Mouse (Mus musculus) lung, embryonic 14.5 days (tissue): ENCODE data around the gene Pde4d. TPM values are rescaled to one million over a fixed set of nuclear protein-coding genes. Genes with fewer than 3 reads are reported as not detected.
A peak's percentile ranks its signal among the peaks of the same experiment; 100 is the strongest.

ENCODE experiments used
- ATAC-seq: fragments of 200-750 bp; cut with Nextera tagmentation; 2 replicates; pipeline ENCODE4 v1.8.0; 2017; ENCODE audit warnings: mild to moderate bottlenecking, moderate TSS enrichment, moderate library complexity; ENCODE audit not compliant: insufficient read depth
- DNase-seq: peaks from one replicate; pipeline ENCODE4 v3.0.0-alpha.2; 2015
- H3K27ac ChIP-seq: fragments of 300-500 bp; sonication (generic); 2 replicates; pipeline ENCODE4 v1.5.1; 2014; ENCODE audit warnings: low read depth, mild to moderate bottlenecking, moderate library complexity
- H3K27me3 ChIP-seq: fragments of 300-500 bp; sonication (generic); 2 replicates; pipeline ENCODE4 v1.6.1; 2014; ENCODE audit warnings: low read length, control low read depth; ENCODE audit not compliant: insufficient read depth
- H3K36me3 ChIP-seq: fragments of 300-500 bp; sonication (generic); 2 replicates; pipeline ENCODE4 v1.6.1; 2014; ENCODE audit warnings: control low read depth; ENCODE audit not compliant: insufficient read depth
- H3K4me1 ChIP-seq: fragments of 300-500 bp; sonication (generic); 2 replicates; pipeline ENCODE4 v1.6.1; 2014; ENCODE audit warnings: antibody characterized with exemption, control low read depth; ENCODE audit not compliant: insufficient read depth
- H3K4me2 ChIP-seq: fragments of 300-500 bp; sonication (generic); 2 replicates; pipeline ENCODE4 v1.6.1; 2014; ENCODE audit warnings: mild to moderate bottlenecking
- H3K4me3 ChIP-seq: fragments of 300-500 bp; sonication (generic); 2 replicates; pipeline ENCODE4 v1.5.1; 2014; ENCODE audit warnings: low read depth, low read length
- H3K9ac ChIP-seq: fragments of 300-500 bp; sonication (generic); 2 replicates; pipeline ENCODE4 v1.6.1; 2014
- H3K9me3 ChIP-seq: fragments of 300-500 bp; sonication (generic); 2 replicates; pipeline ENCODE4 v1.6.1; 2016; ENCODE audit warnings: low read depth, low read length, control low read depth
- CTCF ChIP-seq: IDR thresholded peaks from 2 replicates; pipeline ENCODE4 v1.5.1; 2016; ENCODE audit warnings: antibody characterized with exemption, low read depth
- WGBS: fragments of 180-500 bp; shearing (Covaris S2); extraction: QIAGEN DNeasy Blood & Tissue Kit; methylation state at CpG from one replicate; pipeline ENCODE4 v1.1.7; 2014; 5-methylcytosine and 5-hydroxymethylcytosine counted together
- microRNA counts: library from miRNA; unstranded; fragments of <30 nt; microRNA quantifications from one replicate; lab custom pipeline; 2016
- microRNA-seq: library from miRNA; unstranded; fragments of <30 nt; microRNA quantifications from one replicate; pipeline ENCODE4, GENCODE M21; 2016; ENCODE audit warnings: borderline number of aligned reads
- polyA plus RNA-seq: library from polyadenylated mRNA; unstranded; fragments of >200 nt; fragmentation: Nextera tagmentation; extraction: Ambion mirVana; gene quantifications from 2 replicates; pipeline ENCODE4 v1.2.1, GENCODE M21; 2014

The Pde4d gene
- polyA plus RNA-seq, 1 experiment from 2014 or later = 16.2 TPM

DNA sequence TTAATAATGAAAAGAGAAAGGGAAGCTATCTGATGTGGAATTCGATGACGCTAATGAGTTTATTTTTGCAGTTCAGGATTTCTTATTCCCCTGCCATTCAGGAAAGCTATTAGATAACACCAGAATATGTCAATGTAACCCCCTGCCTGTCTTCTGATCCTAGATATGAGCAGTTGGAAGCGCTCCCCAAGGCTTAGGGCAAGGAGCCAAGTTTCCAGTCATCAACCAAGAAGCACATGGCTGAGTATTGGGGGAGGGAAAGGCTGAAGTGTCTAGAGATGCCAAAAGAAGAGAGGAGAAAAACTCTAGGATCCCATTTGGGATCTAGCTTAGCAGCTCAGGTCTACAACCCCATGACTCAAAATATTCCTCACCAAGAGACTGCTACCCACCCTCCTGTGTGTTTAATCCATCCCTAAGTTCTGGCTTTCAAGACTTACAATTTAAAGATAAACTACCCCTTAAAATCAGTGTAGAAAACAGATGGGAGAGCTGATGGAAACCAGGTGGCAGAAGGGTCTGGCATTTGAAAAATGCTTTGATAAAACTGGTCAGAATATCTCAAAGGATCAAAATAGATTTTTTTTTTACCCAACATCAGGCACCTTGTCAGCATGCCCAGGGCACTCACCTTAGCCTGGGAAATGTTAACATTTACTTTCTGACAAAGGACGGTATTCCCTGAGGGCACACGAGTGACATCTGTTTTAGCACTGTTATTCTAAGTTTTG, 1543.2 kb downstream of the Pde4d start:
- DNase-seq (peak; percentile 94), ATAC-seq (peak; percentile 85; the same call in 1 of the 2 replicates)
- WGBS = 31% methylated on average over 5 of the region's 5 CpGs

DNA sequence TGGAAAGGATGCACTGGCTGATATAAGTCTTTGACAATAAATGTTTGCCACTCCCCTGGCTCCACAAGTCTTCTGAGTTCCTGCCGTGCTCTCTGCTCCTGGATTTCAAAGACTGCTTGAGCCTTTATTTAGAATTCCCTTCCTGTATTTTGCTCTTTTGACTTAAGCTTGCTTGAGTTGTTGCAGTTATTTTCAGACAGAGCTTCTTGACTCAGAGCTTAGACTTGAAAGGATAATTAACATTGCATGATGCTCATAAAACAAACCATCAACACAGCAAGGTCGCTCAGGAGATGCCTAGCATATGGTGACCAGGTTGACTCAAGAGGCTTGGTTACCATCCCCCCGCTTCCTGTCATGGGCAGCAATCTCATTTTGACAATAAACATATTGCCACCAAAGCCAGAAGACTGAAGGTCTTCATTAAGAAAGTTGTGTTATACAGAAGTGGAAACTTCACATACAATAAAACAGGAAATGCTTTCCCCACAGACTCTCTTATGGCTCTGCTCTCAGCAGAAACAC, 1544.6 kb downstream of the Pde4d start:
- Histone ChIP-seq H3K36me3 (no peaks in the 10 kb centered on the region), H3K4me3 (no peak overlapping the region), H3K4me1 (peaks cover 6% of the 10 kb centered on the region), H3K9me3 (no peaks in the 10 kb centered on the region), H3K27me3 (no peaks in the 10 kb centered on the region), H3K4me2 (no peak overlapping the region), H3K27ac (no peak overlapping the region), H3K9ac (no peak overlapping the region)
- no peak for DNase-seq
- no peak for ATAC-seq
- WGBS = 65% methylated on average over 3 of the region's 3 CpGs
- TF ChIP-seq CTCF = no peak

More for the DNA sequence above, 1543.2 kb downstream of the Pde4d start:
- no peaks in the 10 kb centered on the region for H3K9me3 ChIP-seq
- no peak overlapping the region for H3K27ac ChIP-seq
- no peak for TF ChIP-seq CTCF
- H3K27me3 ChIP-seq = no peaks in the 10 kb centered on the region
- H3K9ac ChIP-seq = no peak overlapping the region
- no peak overlapping the region for H3K4me2 ChIP-seq
- no peak overlapping the region for H3K4me3 ChIP-seq
- no peaks in the 10 kb centered on the region for H3K36me3 ChIP-seq
- peaks cover 6% of the 10 kb centered on the region for H3K4me1 ChIP-seq

DNA sequence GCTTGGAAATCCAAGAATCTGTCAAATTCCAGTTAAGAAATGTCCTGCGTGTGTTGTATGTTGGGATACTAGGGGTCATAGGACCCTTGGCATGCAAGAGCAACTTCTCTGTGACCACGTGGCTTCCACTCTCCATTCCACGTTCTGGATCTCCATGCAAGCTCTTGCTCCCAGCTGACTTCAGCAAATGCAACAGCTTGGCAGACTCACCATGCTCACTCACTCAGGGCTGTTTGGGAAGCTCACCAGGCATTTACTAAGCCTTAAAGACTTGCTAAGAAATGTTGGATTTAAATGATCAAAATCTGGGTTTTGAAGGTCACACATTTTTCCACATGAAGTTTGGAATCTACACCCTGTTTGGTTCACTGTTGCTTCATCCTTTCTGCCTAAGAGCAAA, 1552.3 kb downstream of the Pde4d start:
- H3K9me3 ChIP-seq = no peaks in the 10 kb centered on the region
- H3K27me3 ChIP-seq = no peaks in the 10 kb centered on the region
- H3K36me3 ChIP-seq = no peaks in the 10 kb centered on the region
- no peak overlapping the region for H3K9ac ChIP-seq
- H3K4me2 ChIP-seq = no peak overlapping the region
- no peak for DNase-seq
- TF ChIP-seq CTCF = no peak
- H3K4me3 ChIP-seq = no peak overlapping the region
- no peak overlapping the region for H3K27ac ChIP-seq
- no peak for ATAC-seq
- H3K4me1 ChIP-seq = no peaks in the 10 kb centered on the region
- 70% methylated on average over 3 of the region's 3 CpGs for WGBS

MicroRNA genes within 50 kb of the gene (microRNA counts, 519-probe panel; counts per million panel counts)
- microRNA mmu-miR-1904 (lab: Ali Mortazavi, UCI) (784 counts per million, percentile 3 among the panel's probes with 10 or more counts), microRNA mmu-miR-582-3p (lab: Ali Mortazavi, UCI) (30.5 counts per million), microRNA mmu-miR-582-5p (lab: Ali Mortazavi, UCI) (30.5 counts per million)

Small RNAs within 50 kb of the gene (microRNA-seq; reads per million reads assigned to microRNA genes)
- gene Mir1904 = not detected
- gene Mir582 = 15.0 reads per million, percentile 27 among the genes with 10 or more reads in this experiment

Other genes starting within 250 kb of the Pde4d start
- gene Elovl7, start 235.5 kb upstream of the Pde4d start, polyA plus RNA-seq = 9.7 and 9.9 TPM in 2 replicates
- 17.3 and 20.2 TPM in 2 replicates for gene Depdc1b, start 133.6 kb upstream of the Pde4d start, polyA plus RNA-seq